Mouse (Mus musculus) hindbrain, embryonic 12.5 days (tissue): ENCODE results near the gene Tdgf1. TPM values are rescaled to one million over a fixed set of nuclear protein-coding genes. Genes with fewer than 3 reads are reported as not detected.

Experiments used
- ATAC-seq: fragments of 200-750 bp; cut with Nextera tagmentation; 2 replicates; pipeline ENCODE4 v1.8.0; 2017; ENCODE audit warnings: moderate TSS enrichment; ENCODE audit not compliant: low FRiP score
- H3K27ac ChIP-seq: fragments of 300-500 bp; sonication (generic); 2 replicates; pipeline ENCODE4 v1.5.1; 2016; ENCODE audit warnings: mild to moderate bottlenecking
- H3K27me3 ChIP-seq: fragments of 300-500 bp; sonication (generic); 2 replicates; pipeline ENCODE4 v1.6.1; 2016; ENCODE audit warnings: mild to moderate bottlenecking
- H3K36me3 ChIP-seq: fragments of 300-500 bp; sonication (generic); 2 replicates; pipeline ENCODE4 v1.6.1; 2016; ENCODE audit warnings: mild to moderate bottlenecking
- H3K4me1 ChIP-seq: fragments of 300-500 bp; sonication (generic); 2 replicates; pipeline ENCODE4 v1.6.1; 2016
- H3K4me2 ChIP-seq: fragments of 300-500 bp; sonication (generic); replicated peaks from 2 replicates; pipeline ENCODE4 v1.6.1; 2016; ENCODE audit warnings: mild to moderate bottlenecking
- H3K4me3 ChIP-seq: fragments of 300-500 bp; sonication (generic); 2 replicates; pipeline ENCODE4 v1.5.1; 2016; ENCODE audit warnings: mild to moderate bottlenecking
- H3K9ac ChIP-seq: fragments of 300-500 bp; sonication (generic); 2 replicates; pipeline ENCODE4 v1.6.1; 2016; ENCODE audit warnings: mild to moderate bottlenecking, moderate library complexity
- H3K9me3 ChIP-seq: fragments of 300-500 bp; sonication (generic); replicated peaks from 2 replicates; pipeline ENCODE4 v1.6.1; 2016; ENCODE audit warnings: mild to moderate bottlenecking
- WGBS: fragments of 180-500 bp; shearing (Covaris S2); methylation state at CpG from one replicate; pipeline ENCODE4 v1.1.7; 2016; 5-methylcytosine and 5-hydroxymethylcytosine counted together
- polyA plus RNA-seq: library from polyadenylated mRNA; unstranded; fragments of >200 nt; fragmentation: Nextera tagmentation; extraction: Ambion mirVana; gene quantifications from 2 replicates; pipeline ENCODE4 v1.2.1, GENCODE M21; 2016

Tdgf1 gene
- polyA plus RNA-seq, 1 experiment from 2014 or later, result not detected

- Histone ChIP-seq H3K4me2 (no peak overlapping the region), H3K4me1 (no peaks in the 10 kb centered on the region; the same call in 1 of the 2 replicates), H3K36me3 (no peaks in the 10 kb centered on the region), H3K9ac (no peak overlapping the region), H3K9me3 (no peaks in the 10 kb centered on the region), H3K27ac (peak overlapping the region; percentile 45), H3K27me3 (no peaks in the 10 kb centered on the region), H3K4me3 (no peak overlapping the region)
- 63% methylated on average over 12 of the region's 12 CpGs for WGBS
- ATAC-seq, result no peak
These were observed 12.0 kb downstream of the Tdgf1 start for GRCm38 (mm10) chr9:110933850-110934437.

GRCm38 (mm10) chr9:110931573-110931972 is 14.4 kb downstream of the Tdgf1 start:
- ATAC-seq, result no peak
- Histone ChIP-seq H3K4me2 (no peak overlapping the region), H3K27me3 (no peaks in the 10 kb centered on the region), H3K9me3 (no peaks in the 10 kb centered on the region), H3K4me3 (no peak overlapping the region), H3K4me1 (no peaks in the 10 kb centered on the region; the same call in 1 of the 2 replicates), H3K27ac (no peak overlapping the region), H3K9ac (no peak overlapping the region), H3K36me3 (no peaks in the 10 kb centered on the region)
- WGBS, result 70% methylated on average over 6 of the region's 6 CpGs

- no peaks in the 10 kb centered on the region for H3K27me3 ChIP-seq
- no peak overlapping the region for H3K4me3 ChIP-seq
- H3K9ac ChIP-seq, result no peak overlapping the region
- ATAC-seq, result no peak
- H3K4me2 ChIP-seq, result no peak overlapping the region
- WGBS, result 19% methylated on average over 7 of the region's 7 CpGs
- H3K9me3 ChIP-seq, result no peaks in the 10 kb centered on the region
- no peak overlapping the region for H3K27ac ChIP-seq
- H3K36me3 ChIP-seq, result no peaks in the 10 kb centered on the region
- 0 out of 2 replicates have a peak, but pooled peaks cover 5% of the 10 kb centered on the region for H3K4me1 ChIP-seq
These were observed 23.2 kb downstream of the Tdgf1 start for GRCm38 (mm10) chr9:110922759-110923158.

- H3K4me2 ChIP-seq, result no peak overlapping the region
- 0 out of 2 replicates have a peak, but pooled peaks cover 5% of the 10 kb centered on the region for H3K4me1 ChIP-seq
- no peaks in the 10 kb centered on the region for H3K36me3 ChIP-seq
- no peaks in the 10 kb centered on the region for H3K27me3 ChIP-seq
- no peak overlapping the region for H3K9ac ChIP-seq
- H3K9me3 ChIP-seq, result no peaks in the 10 kb centered on the region
- H3K4me3 ChIP-seq, result no peak overlapping the region
- ATAC-seq, result no peak
- no peak overlapping the region for H3K27ac ChIP-seq
- WGBS, result 51% methylated on average over 15 of the region's 15 CpGs
These were observed 25.1 kb downstream of the Tdgf1 start for GRCm38 (mm10) chr9:110920665-110921419.

GRCm38 (mm10) chr9:110916786-110917185 is 29.2 kb downstream of the Tdgf1 start, which contains the start of gene Fam240a:
Fam240a (minus strand) TSS chr9:110916861.
- Histone ChIP-seq H3K27me3 (peaks cover 4% of the 10 kb centered on the region; the same call in 1 of the 2 replicates), H3K36me3 (no peaks in the 10 kb centered on the region), H3K27ac (no peak within 1 kb of the TSS), H3K9ac (no peak within 1 kb of the TSS), H3K4me2 (no peak within 1 kb of the TSS), H3K9me3 (no peaks in the 10 kb centered on the region), H3K4me3 (no peak within 1 kb of the TSS), H3K4me1 (0 out of 2 replicates have a peak, but pooled peaks cover 5% of the 10 kb centered on the region)
- no peak for ATAC-seq
- 88% methylated on average over 7 of the region's 7 CpGs for WGBS

- no peak overlapping the region for H3K27ac ChIP-seq
- H3K9ac ChIP-seq, result no peak overlapping the region
- H3K9me3 ChIP-seq, result no peaks in the 10 kb centered on the region
- peaks cover 4% of the 10 kb centered on the region; the same call in 1 of the 2 replicates for H3K27me3 ChIP-seq
- H3K4me3 ChIP-seq, result no peak overlapping the region
- 75% methylated on average over 8 of the region's 8 CpGs for WGBS
- H3K36me3 ChIP-seq, result no peaks in the 10 kb centered on the region
- no peaks in the 10 kb centered on the region for H3K4me1 ChIP-seq
- no peak for ATAC-seq
- H3K4me2 ChIP-seq, result no peak overlapping the region
These were observed 30.5 kb downstream of the Tdgf1 start for GRCm38 (mm10) chr9:110915466-110915865.

- H3K4me2 ChIP-seq, result no peak overlapping the region
- no peak overlapping the region for H3K4me3 ChIP-seq
- no peaks in the 10 kb centered on the region for H3K4me1 ChIP-seq
- ATAC-seq, result no peak
- H3K27ac ChIP-seq, result no peak overlapping the region
- H3K9ac ChIP-seq, result no peak overlapping the region
- 59% methylated on average over 21 of the region's 21 CpGs for whole genome bisulfite sequencing
- no peaks in the 10 kb centered on the region for H3K9me3 ChIP-seq
- H3K27me3 ChIP-seq, result peaks cover 4% of the 10 kb centered on the region; the same call in 1 of the 2 replicates
- H3K36me3 ChIP-seq, result no peaks in the 10 kb centered on the region
These were observed 31.2 kb downstream of the Tdgf1 start for GRCm38 (mm10) chr9:110914631-110915236.

- Histone ChIP-seq H3K9ac (no peak overlapping the region), H3K27ac (no peak overlapping the region), H3K9me3 (0 out of 2 replicates have a peak, but pooled peaks cover 6% of the 10 kb centered on the region), H3K4me2 (no peak overlapping the region), H3K36me3 (no peaks in the 10 kb centered on the region), H3K4me1 (no peaks in the 10 kb centered on the region), H3K27me3 (peaks cover 4% of the 10 kb centered on the region; the same call in 1 of the 2 replicates), H3K4me3 (no peak overlapping the region)
- no peak for ATAC-seq
- 85% methylated on average over 6 of the region's 6 CpGs for WGBS
These were observed 36.5 kb downstream of the Tdgf1 start for GRCm38 (mm10) chr9:110909371-110909967.

- peaks cover 4% of the 10 kb centered on the region; the same call in 1 of the 2 replicates for H3K27me3 ChIP-seq
- no peak overlapping the region for H3K4me2 ChIP-seq
- no peak overlapping the region for H3K27ac ChIP-seq
- H3K4me1 ChIP-seq, result no peaks in the 10 kb centered on the region
- 0 out of 2 replicates have a peak, but pooled peaks cover 6% of the 10 kb centered on the region for H3K9me3 ChIP-seq
- no peaks in the 10 kb centered on the region for H3K36me3 ChIP-seq
- WGBS, result 98% methylated on average over 3 of the region's 3 CpGs
- H3K9ac ChIP-seq, result no peak overlapping the region
- no peak for ATAC-seq
- H3K4me3 ChIP-seq, result no peak overlapping the region
These were observed 37.3 kb downstream of the Tdgf1 start for GRCm38 (mm10) chr9:110908631-110909016.

- Histone ChIP-seq H3K4me1 (no peaks in the 10 kb centered on the region), H3K4me2 (no peak overlapping the region), H3K27me3 (no peaks in the 10 kb centered on the region), H3K9me3 (0 out of 2 replicates have a peak, but pooled peaks cover 6% of the 10 kb centered on the region), H3K9ac (no peak overlapping the region), H3K36me3 (no peaks in the 10 kb centered on the region), H3K4me3 (no peak overlapping the region), H3K27ac (no peak overlapping the region)
- ATAC-seq, result no peak
- 83% methylated on average over 4 of the region's 4 CpGs for WGBS
These were observed 37.9 kb downstream of the Tdgf1 start for GRCm38 (mm10) chr9:110907838-110908630.

GRCm38 (mm10) chr9:110907201-110907837 is 38.6 kb downstream of the Tdgf1 start:
- Histone ChIP-seq H3K36me3 (no peaks in the 10 kb centered on the region), H3K4me2 (no peak overlapping the region), H3K27me3 (no peaks in the 10 kb centered on the region), H3K27ac (no peak overlapping the region), H3K4me1 (no peaks in the 10 kb centered on the region), H3K9ac (no peak overlapping the region), H3K9me3 (0 out of 2 replicates have a peak, but pooled peaks cover 6% of the 10 kb centered on the region), H3K4me3 (no peak overlapping the region)
- WGBS, result 92% methylated on average over 11 of the region's 11 CpGs
- no peak for ATAC-seq
